Mouse (Mus musculus): ENCODE measurements around the gene Klkb1. TPM values are rescaled to one million over a fixed set of nuclear protein-coding genes. Genes with fewer than 3 reads are reported as not detected.
A peak's percentile ranks its signal among the peaks of the same experiment; 100 is the strongest.

The Klkb1 gene
- polyA plus RNA-seq, 1 experiment from 2014 or later, result 0.02 TPM

GRCm38 (mm10) chr8:45291790-45292189 lies 2.9 kb downstream of the Klkb1 start:
- Histone ChIP-seq H3K4me2 (replicated peaks; ENCODE audit: low read depth) (no peak overlapping the region), H3K4me1 (replicated peaks; ENCODE audit: control insufficient read depth, insufficient read depth) (no peaks in the 10 kb centered on the region), H3K9me3 (ENCODE audit: control insufficient read depth, low read length) (no peaks in the 10 kb centered on the region), H3K27me3 (ENCODE audit: control insufficient read depth, insufficient read depth, low read length) (no peaks in the 10 kb centered on the region), H3K9ac (ENCODE audit: low read length) (no peak overlapping the region), H3K36me3 (ENCODE audit: control insufficient read depth, insufficient read depth, low read length) (no peaks in the 10 kb centered on the region), H3K4me3 (ENCODE audit: low read depth, low read length) (no peak overlapping the region), H3K27ac (replicated peaks) (no peak overlapping the region)
- 87% methylated on average over 2 of the region's 2 CpGs for WGBS
- TF ChIP-seq EP300 (optimal IDR thresholded peaks at IDR 0.05), result no peak
- no peak for TF ChIP-seq CTCF (IDR thresholded peaks at IDR 0.05; ENCODE audit: low read depth)
- no peak for DNase-seq (ENCODE audit: low spot score)
- no peak for ATAC-seq (ENCODE audit: low FRiP score, low TSS enrichment)

GRCm38 (mm10) chr8:45281630-45282029 lies 13.0 kb downstream of the Klkb1 start:
- H3K36me3 ChIP-seq (ENCODE audit: control insufficient read depth, insufficient read depth, low read length), result no peaks in the 10 kb centered on the region
- H3K27me3 ChIP-seq (ENCODE audit: control insufficient read depth, insufficient read depth, low read length), result no peaks in the 10 kb centered on the region
- H3K27ac ChIP-seq (replicated peaks), result no peak overlapping the region
- DNase-seq (ENCODE audit: low spot score), result peak; percentile 32
- 65% methylated on average over 8 of the region's 8 CpGs for WGBS
- H3K9me3 ChIP-seq (ENCODE audit: control insufficient read depth, low read length), result no peaks in the 10 kb centered on the region
- TF ChIP-seq CTCF (IDR thresholded peaks at IDR 0.05; ENCODE audit: low read depth), result no peak
- H3K4me3 ChIP-seq (ENCODE audit: low read depth, low read length), result no peak overlapping the region
- H3K4me2 ChIP-seq (replicated peaks; ENCODE audit: low read depth), result no peak overlapping the region
- ATAC-seq (ENCODE audit: low FRiP score, low TSS enrichment), result peak; percentile 91
- H3K4me1 ChIP-seq (replicated peaks; ENCODE audit: control insufficient read depth, insufficient read depth), result no peaks in the 10 kb centered on the region
- no peak overlapping the region for H3K9ac ChIP-seq (ENCODE audit: low read length)

- no peak for DNase-seq (ENCODE audit: low spot score)
- H3K9ac ChIP-seq (ENCODE audit: low read length), result no peak overlapping the region
- H3K27ac ChIP-seq (replicated peaks), result no peak overlapping the region
- H3K27me3 ChIP-seq (ENCODE audit: control insufficient read depth, insufficient read depth, low read length), result no peaks in the 10 kb centered on the region
- ATAC-seq (ENCODE audit: low FRiP score, low TSS enrichment), result no peak
- no peaks in the 10 kb centered on the region for H3K36me3 ChIP-seq (ENCODE audit: control insufficient read depth, insufficient read depth, low read length)
- H3K4me1 ChIP-seq (replicated peaks; ENCODE audit: control insufficient read depth, insufficient read depth), result no peaks in the 10 kb centered on the region
- TF ChIP-seq EP300 (optimal IDR thresholded peaks at IDR 0.05) (no peak), CTCF (IDR thresholded peaks at IDR 0.05; ENCODE audit: low read depth) (no peak)
- no peaks in the 10 kb centered on the region for H3K9me3 ChIP-seq (ENCODE audit: control insufficient read depth, low read length)
- H3K4me2 ChIP-seq (replicated peaks; ENCODE audit: low read depth), result no peak overlapping the region
- H3K4me3 ChIP-seq (ENCODE audit: low read depth, low read length), result no peak overlapping the region
- WGBS, result 54% methylated on average over 3 of the region's 3 CpGs
Measured at GRCm38 (mm10) chr8:45277453-45277852, 17.2 kb downstream of the Klkb1 start.

GRCm38 (mm10) chr8:45274317-45274716 lies 20.3 kb downstream of the Klkb1 start:
- WGBS, result 71% methylated on average over 4 of the region's 4 CpGs
- Histone ChIP-seq H3K4me1 (replicated peaks; ENCODE audit: control insufficient read depth, insufficient read depth) (no peaks in the 10 kb centered on the region), H3K27ac (replicated peaks) (no peak overlapping the region), H3K36me3 (ENCODE audit: control insufficient read depth, insufficient read depth, low read length) (no peaks in the 10 kb centered on the region), H3K4me3 (ENCODE audit: low read depth, low read length) (no peak overlapping the region), H3K9me3 (ENCODE audit: control insufficient read depth, low read length) (no peaks in the 10 kb centered on the region), H3K27me3 (ENCODE audit: control insufficient read depth, insufficient read depth, low read length) (no peaks in the 10 kb centered on the region), H3K4me2 (replicated peaks; ENCODE audit: low read depth) (no peak overlapping the region), H3K9ac (ENCODE audit: low read length) (no peak overlapping the region)
- DNase-seq (ENCODE audit: low spot score), result no peak
- no peak for TF ChIP-seq EP300 (optimal IDR thresholded peaks at IDR 0.05)
- no peak for TF ChIP-seq CTCF (IDR thresholded peaks at IDR 0.05; ENCODE audit: low read depth)
- ATAC-seq (ENCODE audit: low FRiP score, low TSS enrichment), result no peak

- ATAC-seq (ENCODE audit: low FRiP score, low TSS enrichment), result no peak
- H3K9ac ChIP-seq (ENCODE audit: low read length), result no peak overlapping the region
- H3K9me3 ChIP-seq (ENCODE audit: control insufficient read depth, low read length), result no peaks in the 10 kb centered on the region
- no peak overlapping the region for H3K27ac ChIP-seq (replicated peaks)
- no peak for DNase-seq (ENCODE audit: low spot score)
- H3K4me1 ChIP-seq (replicated peaks; ENCODE audit: control insufficient read depth, insufficient read depth), result no peaks in the 10 kb centered on the region
- H3K36me3 ChIP-seq (ENCODE audit: control insufficient read depth, insufficient read depth, low read length), result no peaks in the 10 kb centered on the region
- H3K4me2 ChIP-seq (replicated peaks; ENCODE audit: low read depth), result no peak overlapping the region
- TF ChIP-seq CTCF (IDR thresholded peaks at IDR 0.05; ENCODE audit: low read depth) (no peak), EP300 (optimal IDR thresholded peaks at IDR 0.05) (no peak)
- no peak overlapping the region for H3K4me3 ChIP-seq (ENCODE audit: low read depth, low read length)
- H3K27me3 ChIP-seq (ENCODE audit: control insufficient read depth, insufficient read depth, low read length), result no peaks in the 10 kb centered on the region
Measured at GRCm38 (mm10) chr8:45269056-45269455, 25.6 kb downstream of the Klkb1 start.

GRCm38 (mm10) chr8:45268485-45268884 lies 26.2 kb downstream of the Klkb1 start:
- no peaks in the 10 kb centered on the region for H3K36me3 ChIP-seq (ENCODE audit: control insufficient read depth, insufficient read depth, low read length)
- H3K27me3 ChIP-seq (ENCODE audit: control insufficient read depth, insufficient read depth, low read length), result no peaks in the 10 kb centered on the region
- H3K4me3 ChIP-seq (ENCODE audit: low read depth, low read length), result no peak overlapping the region
- ATAC-seq (ENCODE audit: low FRiP score, low TSS enrichment) (no peak), DNase-seq (ENCODE audit: low spot score) (no peak)
- no peak overlapping the region for H3K9ac ChIP-seq (ENCODE audit: low read length)
- no peak overlapping the region for H3K27ac ChIP-seq (replicated peaks)
- no peaks in the 10 kb centered on the region for H3K9me3 ChIP-seq (ENCODE audit: control insufficient read depth, low read length)
- H3K4me2 ChIP-seq (replicated peaks; ENCODE audit: low read depth), result no peak overlapping the region
- no peaks in the 10 kb centered on the region for H3K4me1 ChIP-seq (replicated peaks; ENCODE audit: control insufficient read depth, insufficient read depth)
- TF ChIP-seq EP300 (optimal IDR thresholded peaks at IDR 0.05) (no peak), CTCF (IDR thresholded peaks at IDR 0.05; ENCODE audit: low read depth) (no peak)
